Mouse (Mus musculus) frontal cortex, postnatal 36 days (tissue): ENCODE data around the gene Scrn2.

Experiments used
- DNase-seq, 2 experiments: peaks; one replicate each; pipeline ENCODE4 v3.0.0; 2022; ENCODE audit warnings: low spot score in 2 of 2

Gene Scrn2

DNA sequence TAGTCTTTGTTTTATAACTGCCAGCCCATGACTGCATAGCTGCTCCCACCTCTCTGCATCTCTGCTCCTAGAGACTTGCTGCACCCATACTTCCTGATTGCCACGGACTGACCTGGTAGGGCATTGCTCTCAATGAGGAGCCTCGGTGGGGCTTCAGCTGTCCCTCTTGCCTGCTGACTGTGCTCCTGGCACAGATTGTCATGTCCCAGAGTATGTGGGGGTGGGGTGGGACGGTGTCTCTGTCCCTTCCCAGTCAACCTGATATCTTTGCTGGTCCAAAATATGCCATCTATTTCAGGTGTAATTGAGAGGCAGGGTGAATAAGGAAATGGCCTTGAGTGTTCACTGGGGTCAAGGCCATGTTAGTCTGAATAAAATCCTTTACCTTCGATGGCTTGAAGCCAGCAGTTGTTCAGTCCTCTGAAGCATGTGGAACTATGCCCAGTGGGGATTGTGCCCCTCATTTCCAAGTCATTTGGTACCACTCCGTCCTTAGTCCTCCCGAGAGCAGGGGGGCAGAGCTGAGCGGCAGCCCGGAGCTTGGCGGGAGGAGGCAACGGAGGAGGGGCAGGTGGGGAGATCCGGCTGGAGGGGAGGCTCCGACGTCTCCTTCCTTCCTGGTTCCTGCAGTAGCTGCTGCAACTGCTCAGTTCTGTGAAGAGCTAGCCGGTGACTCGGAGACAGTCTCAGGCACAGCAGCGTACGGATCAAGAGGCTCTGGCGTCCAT, 20.6 kb downstream of the Scrn2 start, which contains the start of gene Osbpl7:
Gene Osbpl7, plus strand, starts transcription at position 413 of the 728 bp plus-strand sequence.
- peak; percentile 68 to 74 for DNase-seq

DNA sequence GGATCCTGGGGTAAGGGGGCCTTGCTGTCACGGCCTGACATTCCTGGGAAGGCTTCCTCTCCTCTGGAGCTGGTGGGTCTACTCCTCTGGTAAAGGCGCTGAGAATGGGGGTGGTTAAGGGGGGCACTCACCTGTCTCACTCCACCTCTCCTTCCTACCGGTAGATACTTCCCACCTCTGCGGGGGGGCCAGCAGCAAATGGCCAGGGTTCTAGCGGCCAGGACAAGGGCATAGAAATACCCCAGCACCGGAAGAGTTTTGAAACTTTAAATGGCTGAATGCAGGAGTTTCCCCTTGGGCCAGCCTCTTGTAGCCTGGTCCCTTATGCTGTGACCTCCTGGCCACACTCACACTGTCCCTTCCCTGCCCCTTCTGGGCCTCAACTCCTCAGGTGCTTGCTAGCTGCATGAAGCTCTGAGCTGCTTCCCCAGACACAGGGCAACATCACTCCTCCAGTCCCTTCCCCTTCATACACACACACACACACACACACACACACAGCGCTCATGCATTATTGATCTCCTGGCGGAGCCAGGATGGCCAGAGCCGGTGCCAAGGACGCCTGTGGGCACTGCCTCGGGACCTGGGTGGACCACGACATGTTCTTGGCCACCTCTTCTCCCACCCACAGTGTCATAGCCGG, 21.3 kb downstream of the Scrn2 start:
- DNase-seq, result no peak

DNA sequence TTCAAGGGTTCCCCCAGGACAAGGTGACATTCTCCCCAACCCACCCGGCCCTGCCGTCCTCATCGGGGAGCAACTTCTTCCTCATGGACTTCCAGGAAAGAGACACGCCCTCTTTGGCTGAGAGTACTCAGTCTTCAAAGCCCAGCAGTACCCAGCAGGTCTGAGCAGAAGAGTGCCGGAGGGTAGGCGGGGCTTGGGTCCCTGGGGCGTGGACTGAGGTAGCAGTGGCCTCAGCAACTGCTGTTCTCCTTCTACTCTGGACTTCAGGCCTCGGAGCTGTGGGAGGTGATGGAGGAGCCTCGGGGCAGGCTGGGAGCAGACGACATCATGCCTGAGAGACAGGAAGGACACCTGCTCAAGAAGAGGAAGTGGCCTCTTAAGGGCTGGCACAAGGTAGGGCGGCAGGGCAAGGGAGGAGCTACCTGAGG, 22.5 kb downstream of the Scrn2 start:
- no peak for DNase-seq

DNA sequence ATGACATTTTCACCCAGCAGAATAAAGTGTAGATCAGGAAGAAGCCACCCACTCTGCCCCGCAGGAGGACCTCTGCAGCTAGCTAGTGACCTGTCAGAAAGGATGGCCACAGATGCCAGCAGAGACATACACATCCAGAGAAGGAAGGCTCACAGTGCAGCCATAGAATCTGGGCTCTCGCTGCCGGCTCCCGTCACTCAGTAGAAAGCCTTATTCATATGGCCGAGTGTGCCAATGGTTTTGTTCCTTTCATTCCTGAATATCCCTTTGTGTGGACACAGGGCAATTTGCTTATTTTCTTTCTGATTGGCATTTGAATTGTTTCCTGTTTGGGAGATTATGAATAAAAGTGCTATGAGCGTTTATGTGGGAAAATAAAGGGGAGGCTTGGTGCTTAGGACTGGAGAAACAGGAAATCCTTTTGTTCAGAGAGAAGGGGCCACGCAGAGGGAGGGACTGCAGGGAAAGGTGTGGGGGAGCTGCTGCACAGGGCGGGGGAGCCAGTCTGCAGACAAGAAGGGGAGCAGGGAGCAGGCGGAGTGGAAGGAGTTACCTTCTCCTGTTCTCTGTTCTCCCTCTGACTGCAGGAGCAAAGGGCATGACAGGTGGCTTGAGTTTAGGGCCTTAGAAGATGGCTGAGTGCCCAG, 33.7 kb downstream of the Scrn2 start:
- no peak for DNase-seq

DNA sequence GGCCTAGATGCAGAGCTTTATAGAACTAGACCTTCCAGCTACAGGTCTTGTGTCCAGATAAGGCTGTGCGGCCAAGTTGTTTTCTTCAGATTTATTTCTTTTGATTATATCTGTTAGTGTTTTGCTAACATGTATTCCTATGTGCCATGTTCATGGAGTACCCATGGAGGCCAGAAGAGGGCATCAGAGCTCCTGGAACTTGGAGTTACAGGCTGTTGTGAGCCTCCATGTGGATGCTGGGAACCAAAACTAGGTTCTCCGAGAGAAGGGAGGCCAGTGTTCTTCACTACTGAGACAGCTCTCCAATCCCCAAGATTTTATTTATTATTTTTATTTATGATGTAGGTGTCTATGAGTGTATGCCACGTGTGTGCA, 34.2 kb downstream of the Scrn2 start:
- DNase-seq, result no peak

DNA sequence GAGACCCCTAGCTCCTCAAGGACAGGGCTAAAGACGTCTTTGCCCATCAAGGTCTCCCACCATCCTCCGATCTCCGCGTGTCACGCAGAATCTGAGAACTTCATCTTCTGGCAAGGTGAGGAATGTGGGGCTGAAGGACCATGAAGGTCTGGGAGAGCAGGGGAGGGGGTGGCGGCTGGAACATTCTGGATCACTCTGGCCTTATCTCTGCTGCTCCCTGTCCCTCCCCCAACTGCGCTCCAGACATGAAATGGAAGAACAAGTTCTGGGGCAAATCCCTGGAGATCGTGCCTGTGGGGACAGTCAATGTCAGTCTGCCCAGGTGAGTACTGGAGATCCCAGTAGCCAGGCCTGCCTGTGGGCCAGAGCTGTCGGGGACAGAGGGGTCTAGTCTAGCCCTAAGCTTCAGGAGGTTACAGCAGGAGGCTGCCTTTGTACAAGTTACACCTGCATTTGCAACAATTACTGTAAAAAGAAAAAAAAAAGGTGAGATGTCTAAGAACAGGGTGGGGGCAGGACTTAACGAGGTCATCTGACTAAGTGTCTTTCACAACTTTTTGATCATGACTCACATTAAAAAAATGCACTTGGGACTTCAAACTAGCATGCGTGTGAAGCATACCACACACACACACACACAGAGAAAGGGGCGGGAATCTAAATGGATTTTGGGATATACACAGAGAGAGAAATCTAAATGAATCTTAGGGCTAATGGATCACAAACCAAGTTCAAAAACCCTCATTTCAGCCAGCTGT, 36.0 kb downstream of the Scrn2 start:
- no peak for DNase-seq

DNA sequence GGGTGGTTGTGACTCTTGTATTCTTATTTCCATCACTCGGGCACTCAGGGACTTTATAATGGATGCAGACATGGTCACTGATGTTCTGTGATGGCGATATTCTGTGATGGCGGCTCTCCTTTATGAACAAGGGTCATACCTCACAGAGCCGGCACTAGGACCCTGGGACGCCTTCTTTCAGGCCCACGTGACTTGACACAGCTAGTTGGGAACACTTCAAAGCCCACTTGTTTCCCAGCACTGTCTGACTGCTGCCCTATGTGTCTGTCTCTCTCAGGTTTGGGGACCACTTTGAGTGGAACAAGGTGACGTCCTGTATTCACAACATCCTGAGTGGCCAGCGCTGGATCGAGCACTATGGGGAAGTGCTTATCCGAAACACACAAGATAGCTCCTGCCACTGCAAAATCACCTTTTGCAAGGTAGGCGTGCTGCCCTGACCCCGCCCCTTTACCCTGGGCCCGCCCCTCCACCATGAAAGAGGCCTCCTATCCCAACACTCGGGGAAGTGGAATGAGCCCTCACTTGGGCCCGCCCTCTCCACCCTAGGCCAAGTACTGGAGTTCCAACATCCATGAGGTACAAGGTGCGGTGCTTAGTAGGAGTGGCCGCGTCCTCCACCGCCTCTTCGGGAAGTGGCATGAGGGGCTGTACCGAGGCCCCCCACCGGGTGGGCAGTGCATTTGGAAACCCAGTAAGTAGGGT, 37.1 kb downstream of the Scrn2 start:
- DNase-seq, result no peak

DNA sequence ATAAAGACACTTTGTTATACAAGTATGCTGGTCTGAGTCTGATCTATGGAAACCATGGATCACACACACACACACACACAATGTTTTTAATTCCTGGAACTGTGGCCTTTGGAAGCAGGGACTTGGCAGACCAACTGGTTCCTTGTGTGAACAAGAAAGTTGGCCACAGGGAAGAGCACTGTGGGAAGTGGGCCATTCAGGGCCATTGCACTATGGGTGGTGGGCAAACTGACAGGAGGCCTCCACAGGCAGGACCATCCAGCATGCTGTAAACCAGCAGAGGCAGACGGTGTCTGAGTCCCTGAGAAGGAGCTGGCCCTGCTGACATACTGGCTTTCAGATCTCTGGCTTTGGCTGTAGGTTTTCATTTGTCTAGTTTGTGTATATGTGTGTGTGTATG, 39.6 kb downstream of the Scrn2 start:
- no peak for DNase-seq

DNA sequence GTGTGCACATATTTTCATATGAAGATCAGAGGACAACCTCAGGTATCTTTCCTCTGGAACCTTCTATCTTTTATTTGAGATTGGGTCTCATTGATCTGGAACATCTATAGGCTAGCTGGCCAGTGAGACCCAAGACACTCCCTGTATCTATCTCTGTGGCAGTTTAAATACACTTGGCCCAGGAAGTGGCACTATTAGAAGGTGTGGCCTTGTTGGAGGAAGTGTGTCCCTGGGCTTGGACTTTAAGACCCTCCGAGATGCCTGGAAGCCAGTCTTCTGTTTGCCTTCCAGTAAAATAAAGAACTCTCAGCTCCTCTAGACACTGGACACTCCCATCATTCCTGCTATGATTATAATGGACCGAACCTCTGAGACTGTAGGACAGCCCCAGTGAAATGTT, 40.0 kb downstream of the Scrn2 start:
- no peak for DNase-seq

DNA sequence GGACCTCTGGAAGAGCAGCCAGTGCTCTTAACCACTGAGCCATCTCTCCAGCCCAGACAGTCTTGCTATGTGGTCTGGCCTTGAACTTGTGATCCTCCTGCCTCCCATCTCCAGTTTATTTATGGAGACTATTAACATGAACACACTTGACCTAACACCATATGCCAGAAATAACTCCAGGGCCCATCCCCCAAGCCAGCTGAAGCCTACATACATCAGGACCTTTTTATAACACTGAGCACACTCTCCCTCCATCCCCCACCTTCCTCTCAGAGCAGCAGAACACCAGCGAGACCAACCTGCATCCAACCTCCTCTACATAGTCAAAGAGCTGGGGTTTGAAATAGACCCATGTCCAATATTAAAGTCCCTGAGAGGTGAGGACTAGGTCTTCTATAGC, 41.4 kb downstream of the Scrn2 start:
- no peak for DNase-seq

DNA sequence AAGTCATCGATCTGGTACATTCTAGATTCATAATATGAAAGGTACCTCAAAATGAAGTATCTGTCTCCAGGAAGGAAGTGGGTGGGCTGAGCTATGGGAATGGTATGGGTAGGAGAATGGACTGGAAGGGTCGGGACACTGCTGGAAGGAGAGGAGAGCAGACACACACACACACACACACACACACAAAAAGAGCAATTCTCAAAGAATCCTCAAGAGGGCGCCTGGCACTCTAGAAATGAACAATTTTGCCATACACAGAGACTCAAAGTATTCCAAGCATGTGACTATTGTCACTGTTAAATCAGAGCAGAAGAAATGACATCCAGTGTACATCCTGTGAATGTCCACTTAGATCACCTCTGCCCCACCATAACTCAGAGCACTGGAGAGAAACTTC, 42.8 kb downstream of the Scrn2 start:
- DNase-seq, result peak; percentile 52 to 72

DNA sequence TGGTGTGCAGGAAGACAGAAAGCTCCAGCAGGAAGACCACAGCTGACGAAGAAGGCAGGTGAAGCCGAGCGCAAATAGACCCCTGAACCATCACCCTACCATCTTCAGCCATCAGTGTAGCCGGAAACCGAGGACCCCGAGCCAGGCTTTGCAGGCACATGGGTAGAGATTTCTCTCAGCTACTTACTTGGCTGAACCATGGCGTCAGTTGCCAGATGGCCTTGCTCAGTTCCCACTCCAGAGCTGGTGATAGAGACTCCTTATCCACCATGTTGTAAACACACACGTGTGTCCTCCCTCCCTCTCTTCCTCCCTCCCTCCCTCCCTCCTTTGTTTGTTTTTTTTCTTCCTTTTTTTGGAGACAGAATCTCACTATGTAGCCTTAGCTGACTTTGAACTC, 44.5 kb downstream of the Scrn2 start:
- DNase-seq, result no peak

DNA sequence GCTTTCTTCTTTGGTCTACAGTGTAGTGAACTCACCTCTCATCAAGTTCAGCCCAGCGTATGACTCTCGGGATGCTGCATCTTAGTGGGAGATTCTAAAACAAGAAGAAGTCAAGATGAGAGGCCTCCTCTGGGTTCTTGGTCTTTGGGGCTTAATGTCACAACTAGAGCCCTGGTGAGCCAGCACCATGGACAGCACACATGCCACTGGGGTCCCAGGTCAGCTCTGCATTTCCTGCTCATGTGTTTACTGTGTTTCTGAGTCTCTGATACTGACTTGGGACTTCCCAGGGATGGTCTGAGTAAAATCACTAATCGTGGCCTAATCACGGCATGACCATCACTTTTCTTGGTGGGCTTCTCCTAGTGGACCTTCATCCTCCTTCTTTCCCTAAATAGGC, 49.0 kb downstream of the Scrn2 start:
- DNase-seq, result no peak

DNA sequence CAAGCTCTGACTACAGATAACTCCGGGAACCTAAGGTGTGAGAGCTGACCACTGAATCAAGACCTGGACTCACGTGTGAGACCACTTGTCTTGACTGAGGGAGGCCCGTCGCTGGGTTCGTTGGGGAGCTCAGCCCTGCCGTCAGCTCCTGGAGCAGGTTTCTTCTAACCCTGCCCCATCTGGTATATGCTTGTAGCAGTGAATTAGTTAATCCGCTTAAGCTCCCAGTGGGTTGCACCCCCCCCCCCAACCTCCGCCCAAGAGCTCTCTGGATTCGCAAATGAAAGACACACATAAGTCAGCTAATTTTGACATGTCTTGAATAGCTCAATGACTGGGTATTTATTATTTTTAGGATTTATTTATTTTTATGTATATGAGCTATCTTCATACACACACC, 50.6 kb downstream of the Scrn2 start:
- no peak for DNase-seq

DNA sequence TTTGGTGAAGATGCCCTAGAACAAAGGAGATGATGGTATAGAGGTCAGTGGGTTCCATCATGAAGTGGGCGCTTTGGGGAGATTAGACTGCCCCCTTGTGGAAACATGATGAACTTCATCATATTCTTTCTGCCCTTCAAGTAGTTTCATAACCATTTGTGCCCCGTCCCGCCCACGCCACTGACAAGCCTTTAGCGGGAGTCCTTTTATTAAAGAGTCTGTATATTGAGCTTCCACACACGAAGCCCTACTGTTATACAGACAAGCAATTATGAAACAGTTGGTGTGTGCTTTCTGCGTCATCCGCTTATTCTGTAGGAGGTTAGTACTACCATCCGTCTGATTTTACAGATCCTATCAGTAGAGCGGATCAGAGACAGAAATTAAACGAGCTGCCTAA, 53.2 kb downstream of the Scrn2 start:
- peak in 1 of 2 experiments; percentile 41 for DNase-seq
